Mouse (Mus musculus) kidney, embryonic 14.5 days (tissue): ENCODE results near the gene Ola1. TPM values are rescaled to one million over a fixed set of nuclear protein-coding genes. Genes with fewer than 3 reads are reported as not detected.
A peak's percentile ranks its signal among the peaks of the same experiment; 100 is the strongest.

Experiments used
- ATAC-seq: fragments of 200-750 bp; cut with Nextera tagmentation; 2 replicates; pipeline ENCODE4 v1.8.0; 2017; ENCODE audit warnings: moderate number of reproducible peaks, mild to moderate bottlenecking, moderate TSS enrichment, moderate library complexity; ENCODE audit not compliant: low FRiP score, low TSS enrichment
- H3K27ac ChIP-seq: fragments of 300-500 bp; sonication (generic); 2 replicates; pipeline ENCODE4 v1.5.1; 2014; ENCODE audit warnings: low read depth, mild to moderate bottlenecking, low read length, moderate library complexity, mixed read lengths
- H3K27me3 ChIP-seq: fragments of 300-500 bp; sonication (generic); 2 replicates; pipeline ENCODE4 v1.6.1; 2014; ENCODE audit warnings: mild to moderate bottlenecking, low read length; ENCODE audit not compliant: control insufficient read depth, insufficient read depth
- H3K36me3 ChIP-seq: fragments of 300-500 bp; sonication (generic); 2 replicates; pipeline ENCODE4 v1.6.1; 2014; ENCODE audit warnings: low read length, mixed read lengths; ENCODE audit not compliant: control insufficient read depth, insufficient read depth
- H3K4me1 ChIP-seq: fragments of 300-500 bp; sonication (generic); 2 replicates; pipeline ENCODE4 v1.6.1; 2014; ENCODE audit warnings: low read length, mixed read lengths; ENCODE audit not compliant: control insufficient read depth, insufficient read depth
- H3K4me2 ChIP-seq: fragments of 300-500 bp; sonication (generic); replicated peaks from 2 replicates; pipeline ENCODE4 v1.6.1; 2014; ENCODE audit warnings: low read depth, mild to moderate bottlenecking, low read length
- H3K4me3 ChIP-seq: fragments of 300-500 bp; sonication (generic); 2 replicates; pipeline ENCODE4 v1.5.1; 2014; ENCODE audit warnings: mild to moderate bottlenecking, low read length
- H3K9ac ChIP-seq: fragments of 300-500 bp; sonication (generic); 2 replicates; pipeline ENCODE4 v1.6.1; 2014; ENCODE audit warnings: low read depth, mild to moderate bottlenecking, low read length, moderate library complexity
- H3K9me3 ChIP-seq: fragments of 300-500 bp; sonication (generic); 2 replicates; pipeline ENCODE4 v1.6.1; 2016; ENCODE audit warnings: low read length; ENCODE audit not compliant: control insufficient read depth
- WGBS: fragments of 180-500 bp; shearing (Covaris S2); extraction: QIAGEN DNeasy Blood & Tissue Kit; methylation state at CpG from one replicate; pipeline ENCODE4 v1.1.7; 2014; 5-methylcytosine and 5-hydroxymethylcytosine counted together
- polyA plus RNA-seq: library from polyadenylated mRNA; unstranded; fragments of >200 nt; fragmentation: Nextera tagmentation; extraction: Ambion mirVana; gene quantifications from 2 replicates; pipeline ENCODE4 v1.2.1, GENCODE M21; 2014

Gene Ola1
- polyA plus RNA-seq, 1 experiment from 2014 or later, result 96.6 TPM

GRCm38 (mm10) chr2:73263172-73263765, 44.5 kb upstream of the Ola1 start:
- ATAC-seq, result no peak
- H3K27me3 ChIP-seq, result peaks cover 61% of the 10 kb centered on the region
- H3K9me3 ChIP-seq, result no peaks in the 10 kb centered on the region; the same call in 1 of the 2 replicates
- H3K27ac ChIP-seq, result no peak overlapping the region
- H3K4me1 ChIP-seq, result peaks cover 5% of the 10 kb centered on the region; the same call in 1 of the 2 replicates
- WGBS, result 6% methylated on average over 16 of the region's 16 CpGs
- H3K4me3 ChIP-seq, result peak overlapping the region; percentile 48
- peak overlapping the region; percentile 4; the same call in 1 of the 2 replicates for H3K9ac ChIP-seq
- peak overlapping the region; percentile 82 for H3K4me2 ChIP-seq
- no peaks in the 10 kb centered on the region for H3K36me3 ChIP-seq

- Histone ChIP-seq H3K4me2 (no peak overlapping the region), H3K4me3 (no peak overlapping the region), H3K36me3 (no peaks in the 10 kb centered on the region), H3K4me1 (no peaks in the 10 kb centered on the region), H3K9me3 (no peaks in the 10 kb centered on the region), H3K27me3 (no peaks in the 10 kb centered on the region), H3K9ac (no peak overlapping the region), H3K27ac (no peak overlapping the region)
- ATAC-seq, result no peak
- 63% methylated on average over 4 of the region's 4 CpGs for WGBS
Observed at GRCm38 (mm10) chr2:73248701-73249100, 30.0 kb upstream of the Ola1 start.

- WGBS, result 83% methylated on average over 4 of the region's 4 CpGs
- Histone ChIP-seq H3K4me1 (no peaks in the 10 kb centered on the region), H3K4me3 (no peak overlapping the region)
Observed at GRCm38 (mm10) chr2:73241299-73241698, 22.6 kb upstream of the Ola1 start.

DNA sequence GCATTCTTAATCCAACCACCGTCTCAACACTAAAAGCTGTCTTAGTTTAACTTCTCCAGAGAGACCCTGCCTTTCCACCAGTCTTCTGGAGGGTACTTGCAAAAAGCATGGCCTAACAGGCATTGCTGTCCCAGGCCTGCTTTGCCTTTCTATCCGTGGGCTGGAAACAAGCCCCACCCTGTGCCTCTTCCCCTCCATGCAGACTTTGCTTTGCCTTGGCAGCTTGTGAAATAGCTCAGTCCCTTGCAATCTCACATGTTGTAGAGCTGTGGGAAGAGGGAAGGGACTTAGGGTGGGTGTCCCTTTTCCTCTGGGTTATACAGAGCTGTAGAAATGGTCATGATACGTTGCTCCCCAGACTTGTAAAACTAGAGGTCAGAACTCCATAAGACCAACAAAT, 12.4 kb upstream of the Ola1 start:
- no peaks in the 10 kb centered on the region for H3K27me3 ChIP-seq
- no peaks in the 10 kb centered on the region for H3K4me1 ChIP-seq
- H3K4me2 ChIP-seq, result no peak overlapping the region
- H3K27ac ChIP-seq, result no peak overlapping the region
- ATAC-seq, result no peak
- no peak overlapping the region for H3K4me3 ChIP-seq
- H3K9me3 ChIP-seq, result no peaks in the 10 kb centered on the region
- 56% methylated on average over 3 of the region's 3 CpGs for WGBS
- H3K9ac ChIP-seq, result no peak overlapping the region
- H3K36me3 ChIP-seq, result no peaks in the 10 kb centered on the region

More at GRCm38 (mm10) chr2:73241299-73241698, 22.6 kb upstream of the Ola1 start:
- H3K36me3 ChIP-seq, result no peaks in the 10 kb centered on the region
- H3K27me3 ChIP-seq, result no peaks in the 10 kb centered on the region
- H3K9ac ChIP-seq, result no peak overlapping the region
- no peak overlapping the region for H3K4me2 ChIP-seq
- no peak overlapping the region for H3K27ac ChIP-seq
- H3K9me3 ChIP-seq, result no peaks in the 10 kb centered on the region
- ATAC-seq, result no peak

GRCm38 (mm10) chr2:73213871-73214659, 4.7 kb downstream of the Ola1 start:
- H3K36me3 ChIP-seq, result peaks cover 7% of the 10 kb centered on the region; the same call in 1 of the 2 replicates
- no peaks in the 10 kb centered on the region for H3K9me3 ChIP-seq
- H3K9ac ChIP-seq, result peak overlapping the region; percentile 84
- H3K27ac ChIP-seq, result peak overlapping the region; percentile 15; the same call in 1 of the 2 replicates
- peaks cover 5% of the 10 kb centered on the region; the same call in 1 of the 2 replicates for H3K4me1 ChIP-seq
- peak overlapping the region; percentile 73 for H3K4me2 ChIP-seq
- under 1% methylated on average over 68 of the region's 68 CpGs for WGBS
- no peaks in the 10 kb centered on the region for H3K27me3 ChIP-seq
- H3K4me3 ChIP-seq, result peak overlapping the region; percentile 86
- peak; percentile 97 for ATAC-seq

DNA sequence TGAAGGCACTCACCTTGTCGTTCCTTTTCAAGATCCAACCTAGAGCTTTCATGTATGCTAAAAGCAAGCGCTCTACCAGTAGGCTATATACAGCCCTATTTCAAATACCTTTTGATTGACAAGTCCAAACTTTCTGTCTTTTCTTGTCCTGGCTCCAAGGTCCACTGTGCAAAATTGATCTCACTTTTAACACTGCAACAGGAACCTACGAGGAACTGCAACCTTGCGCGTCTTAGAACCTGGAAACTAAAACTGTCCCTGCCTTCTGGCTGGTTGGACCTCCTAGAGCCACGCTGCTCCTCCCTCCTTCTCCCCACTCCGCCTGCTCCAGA, 5.2 kb downstream of the Ola1 start:
- peak overlapping the region; percentile 84 for H3K9ac ChIP-seq
- H3K9me3 ChIP-seq, result no peaks in the 10 kb centered on the region
- 0 out of 2 replicates have a peak, but pooled peaks have one; percentile 7 for ATAC-seq
- peak overlapping the region; percentile 73 for H3K4me2 ChIP-seq
- H3K27me3 ChIP-seq, result no peaks in the 10 kb centered on the region
- peaks cover 5% of the 10 kb centered on the region; the same call in 1 of the 2 replicates for H3K4me1 ChIP-seq
- 0 out of 2 replicates have a peak overlapping the region, but pooled peaks have one; percentile 15 for H3K27ac ChIP-seq
- peaks cover 7% of the 10 kb centered on the region; the same call in 1 of the 2 replicates for H3K36me3 ChIP-seq
- peak overlapping the region; percentile 86 for H3K4me3 ChIP-seq
- 21% methylated on average over 7 of the region's 7 CpGs for WGBS

DNA sequence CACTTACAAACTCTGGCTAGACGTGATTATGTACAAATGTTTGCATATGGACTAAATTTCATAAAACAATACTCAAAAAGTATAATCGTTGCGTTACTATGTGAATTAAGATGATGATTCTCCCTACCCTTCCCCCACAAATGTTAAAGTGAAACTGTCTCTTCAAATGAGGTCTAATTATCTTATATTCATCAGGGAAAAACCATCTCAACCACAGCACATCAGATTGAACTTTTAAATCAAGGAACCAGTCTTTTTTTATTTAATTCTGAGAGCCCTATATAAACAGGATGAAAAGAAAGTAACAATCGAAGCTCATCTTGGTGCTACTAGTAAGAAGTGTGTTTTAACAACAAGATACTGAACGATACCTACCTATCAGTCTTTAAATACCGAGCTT, 14.4 kb downstream of the Ola1 start:
- H3K4me1 ChIP-seq, result no peaks in the 10 kb centered on the region
- H3K4me2 ChIP-seq, result no peak overlapping the region
- 90% methylated on average over 6 of the region's 6 CpGs for WGBS
- no peak overlapping the region for H3K9ac ChIP-seq
- no peaks in the 10 kb centered on the region for H3K9me3 ChIP-seq
- no peak for ATAC-seq
- H3K27me3 ChIP-seq, result no peaks in the 10 kb centered on the region
- peaks cover 2% of the 10 kb centered on the region; the same call in 1 of the 2 replicates for H3K36me3 ChIP-seq
- H3K4me3 ChIP-seq, result no peak overlapping the region
- no peak overlapping the region for H3K27ac ChIP-seq

- WGBS, result 91% methylated on average over 2 of the region's 2 CpGs
- ATAC-seq, result no peak
- no peaks in the 10 kb centered on the region for H3K4me1 ChIP-seq
Observed at GRCm38 (mm10) chr2:73188488-73188887, 30.2 kb downstream of the Ola1 start.

GRCm38 (mm10) chr2:73185185-73185584, 33.5 kb downstream of the Ola1 start:
- 90% methylated on average over 3 of the region's 3 CpGs for WGBS
- no peaks in the 10 kb centered on the region for H3K4me1 ChIP-seq
- H3K36me3 ChIP-seq, result no peaks in the 10 kb centered on the region
- H3K27me3 ChIP-seq, result no peaks in the 10 kb centered on the region
- H3K4me3 ChIP-seq, result no peak overlapping the region
- no peak overlapping the region for H3K27ac ChIP-seq
- ATAC-seq, result no peak
- H3K9me3 ChIP-seq, result no peaks in the 10 kb centered on the region
- H3K4me2 ChIP-seq, result no peak overlapping the region
- H3K9ac ChIP-seq, result no peak overlapping the region

More at GRCm38 (mm10) chr2:73188488-73188887, 30.2 kb downstream of the Ola1 start:
- Histone ChIP-seq H3K4me3 (no peak overlapping the region), H3K36me3 (no peaks in the 10 kb centered on the region), H3K27ac (no peak overlapping the region), H3K27me3 (no peaks in the 10 kb centered on the region), H3K4me2 (no peak overlapping the region), H3K9ac (no peak overlapping the region), H3K9me3 (no peaks in the 10 kb centered on the region)
